ENCODE assay signal across 27 mouse cellular contexts in genomic region chr6:88837999-88838398, GRCm38 (mm10). TPM values are rescaled to one million over a fixed set of nuclear protein-coding genes. Genes with fewer than 3 reads are reported as not detected.
DNase-seq lines count a peak whose midpoint lies in the region; ATAC-seq and TF ChIP-seq lines count a peak whose summit lies in the region.
"Had no signal": no experiment of that assay in that cellular context is flagged by ENCODE, and none has a peak within 500 bp of the region (broad histone marks: within the 10 kb centered on the region; RNA-seq: fewer than 3 reads in every experiment).

No protein-coding gene starts in this region.

- no peak for TF ChIP-seq POLR2A in bone marrow, adult 2 months (IDR thresholded peaks at IDR 0.05; ENCODE audit: borderline replicate concordance, control insufficient read depth, low read depth, low read length)

- no peak for TF ChIP-seq CTCF in bone marrow, adult 2 months (IDR thresholded peaks at IDR 0.05; ENCODE audit: control insufficient read depth, insufficient read depth, low read length)

- H3K4me2 ChIP-seq in liver, embryonic 12.5 days = no peak overlapping the region
- no peak overlapping the region for H3K4me2 ChIP-seq in lung, embryonic 15.5 days
- H3K4me2 ChIP-seq: embryonic facial prominence, embryonic 13.5 days; forebrain, embryonic 12.5 days; forebrain, embryonic 15.5 days; heart, embryonic 13.5 days; hindbrain, embryonic 14.5 days had no signal

- no peaks in the 10 kb centered on the region for H3K27me3 ChIP-seq in liver, embryonic 12.5 days (replicated peaks)
- no peaks in the 10 kb centered on the region for H3K27me3 ChIP-seq in lung, embryonic 15.5 days
- H3K27me3 ChIP-seq: embryonic facial prominence, embryonic 13.5 days; forebrain, embryonic 12.5 days; forebrain, embryonic 15.5 days; heart, embryonic 13.5 days had no signal

- H3K9me3 ChIP-seq in liver, embryonic 12.5 days (replicated peaks) = no peaks in the 10 kb centered on the region
- no peaks in the 10 kb centered on the region for H3K9me3 ChIP-seq in lung, embryonic 15.5 days
- H3K9me3 ChIP-seq: embryonic facial prominence, embryonic 10.5 days; embryonic facial prominence, embryonic 13.5 days; forebrain, embryonic 12.5 days; forebrain, embryonic 15.5 days; heart, embryonic 13.5 days had no signal

- H3K27ac ChIP-seq in liver, embryonic 12.5 days = peak overlapping the region; percentile 92; the same call in 1 of the 2 replicates
- H3K27ac ChIP-seq in lung, embryonic 15.5 days = 0 out of 2 replicates have a peak overlapping the region, but pooled peaks have one; percentile 81
- peak overlapping the region; percentile 73 for H3K27ac ChIP-seq in bone marrow, adult 2 months (ENCODE audit: control insufficient read depth, insufficient read depth, low read depth, low read length, poor library complexity)
- H3K27ac ChIP-seq: embryonic facial prominence, embryonic 10.5 days; embryonic facial prominence, embryonic 13.5 days; forebrain, embryonic 12.5 days; forebrain, embryonic 15.5 days; heart, embryonic 13.5 days; hindbrain, embryonic 14.5 days; hindbrain, postnatal 0 days had no signal

- no peak overlapping the region for H3K9ac ChIP-seq in liver, embryonic 12.5 days
- H3K9ac ChIP-seq in lung, embryonic 15.5 days = no peak overlapping the region
- H3K9ac ChIP-seq: embryonic facial prominence, embryonic 13.5 days; forebrain, embryonic 12.5 days; forebrain, embryonic 15.5 days; heart, embryonic 13.5 days; hindbrain, embryonic 14.5 days had no signal

- H3K36me3 ChIP-seq in liver, embryonic 12.5 days = peaks cover 49% of the 10 kb centered on the region
- H3K36me3 ChIP-seq in lung, embryonic 15.5 days = peaks cover 17% of the 10 kb centered on the region

- peaks cover 71% of the 10 kb centered on the region for H3K4me1 ChIP-seq in liver, embryonic 12.5 days
- peaks cover 35% of the 10 kb centered on the region for H3K4me1 ChIP-seq in lung, embryonic 15.5 days
- peaks cover 16% of the 10 kb centered on the region for H3K4me1 ChIP-seq in bone marrow, adult 2 months (ENCODE audit: control insufficient read depth, insufficient read depth, low read length)

- H3K4me3 ChIP-seq in liver, embryonic 12.5 days = no peak overlapping the region
- H3K4me3 ChIP-seq in lung, embryonic 15.5 days = no peak overlapping the region
- H3K4me3 ChIP-seq in bone marrow, adult 2 months (replicated peaks; ENCODE audit: control insufficient read depth, low read depth, low read length) = no peak overlapping the region
- H3K4me3 ChIP-seq: embryonic facial prominence, embryonic 10.5 days; embryonic facial prominence, embryonic 13.5 days; erythroblast, embryonic 14.5 days; forebrain, embryonic 12.5 days; forebrain, embryonic 15.5 days; heart, embryonic 13.5 days had no signal

- no peak for ATAC-seq in liver, embryonic 12.5 days
- no peak for ATAC-seq in lung, embryonic 15.5 days (ENCODE audit: borderline replicate concordance, extremely low read depth, low FRiP score, low TSS enrichment)
- ATAC-seq: activated CD4-positive, CD25-positive, alpha-beta regulatory T cell, adult 4 months; forebrain, embryonic 15.5 days; hindbrain, postnatal 0 days had no signal

- DNase-seq in cerebellum, adult 11-12 months = peak; percentile 45
- no peak for DNase-seq in cerebellum, adult 9-11 months
- no peak for DNase-seq in liver
- DNase-seq in lung, postnatal 10 days = no peak
- DNase-seq in left cerebral cortex, adult 18-20 months (ENCODE audit: low spot score in 2 of 2) = no peak
- DNase-seq: adrenal gland, adult 8-10 months; adrenal gland, postnatal 25 days; cerebellum, adult 2 months; cerebellum, postnatal 10 days; cerebellum, postnatal 36 days; embryo, embryonic 11 days; gastrocnemius, postnatal 14 days; heart, adult 18-20 months; heart, postnatal 14 days; heart, postnatal 4 days had no signal

- WGBS in liver, embryonic 12.5 days (ENCODE audit: insufficient replicate concordance) = 89% methylated on average over 12 of the region's 12 CpGs
- 91% methylated on average over 12 of the region's 12 CpGs for WGBS in lung, embryonic 15.5 days
- 87% methylated on average over 12 of the region's 12 CpGs for WGBS in bone marrow, adult 2 months

RNA-seq across cellular contexts. Expression of gene Abtb1, which starts 3.8 kb away (rescaled TPM):
- polyA plus RNA-seq in liver, embryonic 12.5 days (2016; fragmentation: Nextera tagmentation; extraction: Ambion mirVana) = 37.6 and 40.0 TPM in 2 replicates
- 36.7 and 42.9 TPM in 2 replicates for polyA plus RNA-seq in lung, embryonic 15.5 days (2015; fragmentation: Nextera tagmentation; extraction: Ambion mirVana)
- polyA plus RNA-seq in bone marrow, adult 2 months (2011; ENCODE audit: insufficient read depth, insufficient read length, low replicate concordance, missing spikeins) = 92.2 and 165 TPM in 2 replicates
- 10 to 100 TPM; 38.8 to 44.3 TPM for total RNA-seq in left cerebral cortex, adult 18-20 months (2021)

RNA-seq across cellular contexts. Expression of gene Podxl2, which starts 36.8 kb away (rescaled TPM):
- 4.6 and 5.0 TPM in 2 replicates for polyA plus RNA-seq in liver, embryonic 12.5 days (2016; fragmentation: Nextera tagmentation; extraction: Ambion mirVana)
- 47.1 and 49.3 TPM in 2 replicates for polyA plus RNA-seq in lung, embryonic 15.5 days (2015; fragmentation: Nextera tagmentation; extraction: Ambion mirVana)
- polyA plus RNA-seq in bone marrow, adult 2 months (2011; ENCODE audit: insufficient read depth, insufficient read length, low replicate concordance, missing spikeins) = 2.5 and 2.6 TPM in 2 replicates
- 100 to 1,000 TPM; 202 to 219 TPM for total RNA-seq in left cerebral cortex, adult 18-20 months (2021)
- polyA plus RNA-seq: activated CD4-positive, CD25-positive, alpha-beta regulatory T cell, adult 4 months had no signal
